Mouse (Mus musculus): ENCODE data around the gene Zfp444. TPM values are rescaled to one million over a fixed set of nuclear protein-coding genes. Genes with fewer than 3 reads are reported as not detected.
"Not testable (repeated sequence)": the region's sequence is repeated elsewhere in the genome, so short reads cannot be mapped to it uniquely, and the experiment has no call there.

The Zfp444 gene
- polyA plus RNA-seq, 1 experiment from 2014 or later = 66.4 TPM

DNA sequence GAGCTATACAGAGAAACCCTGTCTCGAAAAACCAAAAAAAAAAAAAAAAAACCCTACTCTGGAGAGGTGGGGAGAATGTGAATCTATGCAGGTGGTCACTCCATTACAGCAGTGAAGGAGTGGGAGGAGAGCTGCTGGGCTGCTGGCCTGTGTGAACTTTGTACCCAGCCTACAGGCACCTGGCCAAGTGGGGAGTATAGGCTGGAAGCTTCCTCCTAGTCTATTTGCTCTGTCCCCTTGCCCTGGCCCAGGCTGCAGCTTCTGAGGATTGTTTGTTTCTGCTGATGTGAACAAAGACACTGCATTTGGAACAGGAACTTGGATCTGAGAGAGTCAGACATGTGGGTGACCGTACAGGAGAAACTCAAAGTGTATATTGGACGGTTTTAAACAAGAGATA lies 2.6 kb upstream of the Zfp444 start:
- no peak for ATAC-seq (replicated peaks; ENCODE audit: insufficient number of reproducible peaks, low FRiP score, low TSS enrichment, low read depth)
- H3K36me3 ChIP-seq (replicated peaks; ENCODE audit: control insufficient read depth, insufficient read depth, low read depth, low read length) = no peaks in the 10 kb centered on the region
- H3K4me2 ChIP-seq (ENCODE audit: low read depth, low read length) = no peak overlapping the region
- H3K4me3 ChIP-seq (ENCODE audit: low read depth, low read length) = no peak overlapping the region
- H3K9me3 ChIP-seq (replicated peaks; ENCODE audit: control insufficient read depth, low read length) = no peaks in the 10 kb centered on the region
- no peak for DNase-seq (ENCODE audit: low spot score)
- WGBS = 90% methylated on average over 3 of the region's 3 CpGs
- H3K9ac ChIP-seq (replicated peaks; ENCODE audit: low read length) = no peak overlapping the region
- no peaks in the 10 kb centered on the region for H3K4me1 ChIP-seq (ENCODE audit: control insufficient read depth, insufficient read depth, low read length)
- H3K27ac ChIP-seq (replicated peaks; ENCODE audit: low read depth, low read length) = no peak overlapping the region
- no peaks in the 10 kb centered on the region for H3K27me3 ChIP-seq (ENCODE audit: control insufficient read depth, insufficient read depth, low read length)

DNA sequence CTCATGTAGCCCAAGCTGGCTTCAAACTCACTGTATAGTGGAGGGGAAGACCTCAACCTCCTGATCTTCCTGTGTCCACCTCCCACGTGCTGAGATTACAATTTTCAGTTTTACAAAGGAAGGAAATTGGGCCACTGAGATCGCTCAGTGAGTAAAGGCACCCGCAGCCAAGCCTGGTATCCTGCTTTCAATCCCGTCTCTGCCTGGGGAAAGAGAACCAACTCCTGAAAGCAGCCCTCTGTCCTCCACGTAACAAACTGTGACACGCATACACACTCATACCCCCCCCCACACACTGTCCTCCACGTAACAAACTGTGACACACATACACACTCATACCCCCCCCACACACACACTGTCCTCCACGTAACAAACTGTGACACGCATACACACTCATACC lies 1.6 kb upstream of the Zfp444 start:
- DNase-seq (ENCODE audit: low spot score) (no peak), ATAC-seq (replicated peaks; ENCODE audit: insufficient number of reproducible peaks, low FRiP score, low TSS enrichment, low read depth) (no peak)
- 80% methylated on average over 9 of the region's 9 CpGs for WGBS
- Histone ChIP-seq H3K27ac (replicated peaks; ENCODE audit: low read depth, low read length) (no peak overlapping the region), H3K4me2 (ENCODE audit: low read depth, low read length) (no peak overlapping the region), H3K9ac (replicated peaks; ENCODE audit: low read length) (no peak overlapping the region), H3K9me3 (replicated peaks; ENCODE audit: control insufficient read depth, low read length) (no peaks in the 10 kb centered on the region), H3K27me3 (ENCODE audit: control insufficient read depth, insufficient read depth, low read length) (no peaks in the 10 kb centered on the region), H3K4me3 (ENCODE audit: low read depth, low read length) (no peak overlapping the region), H3K4me1 (ENCODE audit: control insufficient read depth, insufficient read depth, low read length) (no peaks in the 10 kb centered on the region), H3K36me3 (replicated peaks; ENCODE audit: control insufficient read depth, insufficient read depth, low read depth, low read length) (no peaks in the 10 kb centered on the region)

- WGBS = 54% methylated on average over 6 of the region's 6 CpGs
- H3K27ac ChIP-seq (replicated peaks; ENCODE audit: low read depth, low read length) = no peak overlapping the region
- H3K9ac ChIP-seq (replicated peaks; ENCODE audit: low read length) = no peak overlapping the region; the same call in 1 of the 2 replicates
- no peaks in the 10 kb centered on the region for H3K27me3 ChIP-seq (ENCODE audit: control insufficient read depth, insufficient read depth, low read length)
- DNase-seq (ENCODE audit: low spot score) (no peak), ATAC-seq (replicated peaks; ENCODE audit: insufficient number of reproducible peaks, low FRiP score, low TSS enrichment, low read depth) (no peak)
- H3K9me3 ChIP-seq (replicated peaks; ENCODE audit: control insufficient read depth, low read length) = no peaks in the 10 kb centered on the region
- no peaks in the 10 kb centered on the region for H3K36me3 ChIP-seq (replicated peaks; ENCODE audit: control insufficient read depth, insufficient read depth, low read depth, low read length)
- H3K4me2 ChIP-seq (ENCODE audit: low read depth, low read length) = peak overlapping the region; percentile 79
- H3K4me3 ChIP-seq (ENCODE audit: low read depth, low read length) = no peak overlapping the region
- H3K4me1 ChIP-seq (ENCODE audit: control insufficient read depth, insufficient read depth, low read length) = no peaks in the 10 kb centered on the region
Measured at GRCm38 (mm10) chr7:6170871-6171270, 1.2 kb upstream of the Zfp444 start.

DNA sequence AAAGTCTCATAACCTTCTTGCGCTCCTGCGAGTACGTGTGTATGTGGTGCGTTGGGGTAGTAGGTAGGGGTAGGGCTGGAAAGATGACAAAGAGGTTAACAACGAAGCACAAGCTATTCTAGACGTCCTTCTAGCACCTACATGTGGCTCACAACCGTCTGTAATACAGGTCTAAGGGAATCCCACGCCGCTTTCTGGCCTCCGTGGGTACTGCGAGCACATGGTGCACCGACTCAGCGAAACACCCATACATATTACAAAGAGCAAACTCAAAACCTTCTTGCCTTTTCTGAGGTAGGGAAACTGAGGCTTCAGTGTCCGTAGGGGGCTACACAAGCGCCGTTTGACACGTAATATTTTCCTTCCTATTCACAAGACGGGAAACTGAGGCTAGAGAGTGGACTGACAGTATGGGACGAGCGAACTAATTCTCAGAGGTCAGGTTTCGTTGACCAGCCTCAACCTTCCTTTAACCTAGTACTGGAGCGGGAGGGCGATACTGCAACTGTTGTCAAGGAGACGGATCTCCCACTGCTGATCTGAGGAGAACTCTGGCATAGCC lies 501 bp upstream of the Zfp444 start:
- Histone ChIP-seq H3K4me1 (ENCODE audit: control insufficient read depth, insufficient read depth, low read length) (no peaks in the 10 kb centered on the region), H3K9ac (replicated peaks; ENCODE audit: low read length) (peak overlapping the region; percentile 52), H3K27me3 (ENCODE audit: control insufficient read depth, insufficient read depth, low read length) (no peaks in the 10 kb centered on the region), H3K4me2 (ENCODE audit: low read depth, low read length) (peak overlapping the region; percentile 79), H3K36me3 (replicated peaks; ENCODE audit: control insufficient read depth, insufficient read depth, low read depth, low read length) (no peaks in the 10 kb centered on the region), H3K4me3 (ENCODE audit: low read depth, low read length) (peak overlapping the region; percentile 66), H3K27ac (replicated peaks; ENCODE audit: low read depth, low read length) (peak overlapping the region; percentile 52), H3K9me3 (replicated peaks; ENCODE audit: control insufficient read depth, low read length) (no peaks in the 10 kb centered on the region)
- under 1% methylated on average over 24 of the region's 24 CpGs for WGBS
- ATAC-seq (replicated peaks; ENCODE audit: insufficient number of reproducible peaks, low FRiP score, low TSS enrichment, low read depth) = peak; percentile 7
- peak; percentile 71 for DNase-seq (ENCODE audit: low spot score)

- Histone ChIP-seq H3K27ac (replicated peaks; ENCODE audit: low read depth, low read length) (no peak overlapping the region), H3K4me1 (ENCODE audit: control insufficient read depth, insufficient read depth, low read length) (no peaks in the 10 kb centered on the region), H3K9me3 (replicated peaks; ENCODE audit: control insufficient read depth, low read length) (no peaks in the 10 kb centered on the region), H3K4me3 (ENCODE audit: low read depth, low read length) (peak overlapping the region; percentile 66), H3K9ac (replicated peaks; ENCODE audit: low read length) (peak overlapping the region; percentile 77), H3K36me3 (replicated peaks; ENCODE audit: control insufficient read depth, insufficient read depth, low read depth, low read length) (no peaks in the 10 kb centered on the region), H3K4me2 (ENCODE audit: low read depth, low read length) (peak overlapping the region; percentile 69), H3K27me3 (ENCODE audit: control insufficient read depth, insufficient read depth, low read length) (no peaks in the 10 kb centered on the region)
- DNase-seq (ENCODE audit: low spot score) = peak; percentile 24
- ATAC-seq (replicated peaks; ENCODE audit: insufficient number of reproducible peaks, low FRiP score, low TSS enrichment, low read depth) = peak; percentile 45
- 1% methylated on average over 27 of the region's 28 CpGs for WGBS
Measured at GRCm38 (mm10) chr7:6172674-6173244, 733 bp downstream of the Zfp444 start.

DNA sequence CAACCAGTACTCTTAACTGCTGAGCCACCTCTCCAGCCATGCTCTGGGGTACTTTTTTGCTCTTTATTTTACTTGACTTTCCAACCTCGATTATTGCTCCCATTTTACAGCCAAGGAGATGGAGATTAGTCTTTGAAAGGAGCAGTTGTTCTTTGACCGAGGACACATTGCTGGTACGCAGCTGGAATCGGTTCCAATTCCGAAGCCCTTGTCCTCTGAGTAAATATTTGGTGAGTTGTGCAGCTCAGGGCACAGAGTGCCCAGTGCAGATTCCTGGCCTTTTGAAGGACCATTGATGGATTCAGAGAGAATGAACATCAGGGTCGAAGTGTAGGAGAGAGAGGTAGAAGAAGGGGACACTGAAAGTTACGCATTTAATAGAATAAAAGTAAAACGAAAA lies 1.8 kb downstream of the Zfp444 start:
- ATAC-seq (replicated peaks; ENCODE audit: insufficient number of reproducible peaks, low FRiP score, low TSS enrichment, low read depth) = no peak
- H3K4me3 ChIP-seq (ENCODE audit: low read depth, low read length) = no peak overlapping the region
- H3K27ac ChIP-seq (replicated peaks; ENCODE audit: low read depth, low read length) = no peak overlapping the region
- H3K9ac ChIP-seq (replicated peaks; ENCODE audit: low read length) = no peak overlapping the region
- H3K4me1 ChIP-seq (ENCODE audit: control insufficient read depth, insufficient read depth, low read length) = no peaks in the 10 kb centered on the region
- no peak for DNase-seq (ENCODE audit: low spot score)
- no peak overlapping the region for H3K4me2 ChIP-seq (ENCODE audit: low read depth, low read length)
- no peaks in the 10 kb centered on the region for H3K36me3 ChIP-seq (replicated peaks; ENCODE audit: control insufficient read depth, insufficient read depth, low read depth, low read length)
- H3K27me3 ChIP-seq (ENCODE audit: control insufficient read depth, insufficient read depth, low read length) = no peaks in the 10 kb centered on the region
- H3K9me3 ChIP-seq (replicated peaks; ENCODE audit: control insufficient read depth, low read length) = no peaks in the 10 kb centered on the region
- WGBS = 88% methylated on average over 8 of the region's 8 CpGs

DNA sequence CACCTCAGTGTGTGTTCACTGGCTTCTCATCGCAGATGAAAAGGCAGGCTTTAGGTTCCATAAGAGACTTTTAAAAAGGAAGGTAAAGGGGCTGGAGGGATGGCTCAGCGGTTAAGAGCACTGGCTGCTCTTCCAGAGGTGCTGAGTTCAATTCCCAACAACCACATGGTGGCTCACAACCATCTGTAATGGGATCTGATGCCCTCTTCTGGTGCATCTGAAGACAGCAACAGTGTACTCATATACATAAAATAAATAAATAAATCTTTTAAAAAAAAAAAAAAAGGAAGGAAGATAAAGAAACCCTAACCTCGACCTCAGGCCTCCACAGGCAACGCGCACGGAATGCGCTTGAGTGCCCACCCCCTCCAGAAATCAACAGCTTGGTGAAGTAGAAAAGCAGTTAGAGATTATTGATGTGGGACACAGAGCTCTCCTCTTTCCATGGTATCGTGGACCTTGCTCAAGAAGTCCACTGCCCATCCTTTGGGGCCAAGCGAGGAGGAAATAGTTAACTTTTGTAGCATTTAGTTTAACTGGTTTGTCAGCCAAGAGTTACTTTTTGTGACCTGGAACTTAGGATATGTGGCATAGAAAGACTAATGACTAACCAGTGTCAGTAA lies 2.5 kb downstream of the Zfp444 start:
- WGBS = 86% methylated on average over 9 of the region's 9 CpGs
- not testable (repeated sequence) for ATAC-seq (replicated peaks; ENCODE audit: insufficient number of reproducible peaks, low FRiP score, low TSS enrichment, low read depth); H3K27ac ChIP-seq (replicated peaks; ENCODE audit: low read depth, low read length); H3K9ac ChIP-seq (replicated peaks; ENCODE audit: low read length); DNase-seq (ENCODE audit: low spot score); H3K4me3 ChIP-seq (ENCODE audit: low read depth, low read length); H3K4me1 ChIP-seq (ENCODE audit: control insufficient read depth, insufficient read depth, low read length); H3K27me3 ChIP-seq (ENCODE audit: control insufficient read depth, insufficient read depth, low read length); H3K9me3 ChIP-seq (replicated peaks; ENCODE audit: control insufficient read depth, low read length); H3K36me3 ChIP-seq (replicated peaks; ENCODE audit: control insufficient read depth, insufficient read depth, low read depth, low read length); H3K4me2 ChIP-seq (ENCODE audit: low read depth, low read length)

DNA sequence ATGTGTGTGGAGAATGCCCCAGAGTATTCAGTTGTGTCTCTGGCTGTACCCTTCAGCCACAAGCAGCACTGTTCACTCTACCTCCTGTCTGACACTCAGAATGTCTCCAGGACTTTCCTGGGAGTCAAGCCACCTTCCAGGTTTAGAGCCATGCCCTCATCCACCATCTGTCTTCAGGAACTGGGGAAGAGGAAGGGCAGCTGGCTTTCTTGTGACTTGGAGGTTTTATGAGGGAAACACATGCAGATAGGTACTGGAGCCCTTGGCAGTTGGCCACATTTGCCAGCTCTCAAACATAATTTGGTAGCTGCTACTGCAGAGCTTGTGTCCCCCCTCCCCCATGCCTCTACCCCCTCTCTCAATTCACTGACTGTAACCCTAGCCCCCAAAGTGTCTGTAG lies 7.0 kb downstream of the Zfp444 start:
- Histone ChIP-seq H3K9me3 (replicated peaks; ENCODE audit: control insufficient read depth, low read length) (no peaks in the 10 kb centered on the region), H3K4me2 (ENCODE audit: low read depth, low read length) (no peak overlapping the region), H3K36me3 (replicated peaks; ENCODE audit: control insufficient read depth, insufficient read depth, low read depth, low read length) (no peaks in the 10 kb centered on the region; the same call in 1 of the 2 replicates), H3K4me1 (ENCODE audit: control insufficient read depth, insufficient read depth, low read length) (no peaks in the 10 kb centered on the region), H3K4me3 (ENCODE audit: low read depth, low read length) (no peak overlapping the region), H3K27me3 (ENCODE audit: control insufficient read depth, insufficient read depth, low read length) (no peaks in the 10 kb centered on the region), H3K9ac (replicated peaks; ENCODE audit: low read length) (no peak overlapping the region), H3K27ac (replicated peaks; ENCODE audit: low read depth, low read length) (no peak overlapping the region)
- no peak for DNase-seq (ENCODE audit: low spot score)
- no peak for ATAC-seq (replicated peaks; ENCODE audit: insufficient number of reproducible peaks, low FRiP score, low TSS enrichment, low read depth)
